Mouse (Mus musculus) cortical plate, adult 2 months (tissue): Measurements from ENCODE around the gene Tspan9.

Experiments used
- CTCF ChIP-seq: fragments of 200-500 bp; IDR thresholded peaks from 2 replicates; pipeline ENCODE4 v1.5.1; 2011; ENCODE audit warnings: mild to moderate bottlenecking, control low read depth, low read length; ENCODE audit not compliant: insufficient read depth; ENCODE audit errors: extremely low read depth
- POLR2A ChIP-seq: fragments of 200-500 bp; IDR thresholded peaks from 2 replicates; pipeline ENCODE4 v1.6.1; 2011; ENCODE audit warnings: mild to moderate bottlenecking, low read length, control low read depth; ENCODE audit not compliant: insufficient read depth; ENCODE audit errors: extremely low read depth

DNA sequence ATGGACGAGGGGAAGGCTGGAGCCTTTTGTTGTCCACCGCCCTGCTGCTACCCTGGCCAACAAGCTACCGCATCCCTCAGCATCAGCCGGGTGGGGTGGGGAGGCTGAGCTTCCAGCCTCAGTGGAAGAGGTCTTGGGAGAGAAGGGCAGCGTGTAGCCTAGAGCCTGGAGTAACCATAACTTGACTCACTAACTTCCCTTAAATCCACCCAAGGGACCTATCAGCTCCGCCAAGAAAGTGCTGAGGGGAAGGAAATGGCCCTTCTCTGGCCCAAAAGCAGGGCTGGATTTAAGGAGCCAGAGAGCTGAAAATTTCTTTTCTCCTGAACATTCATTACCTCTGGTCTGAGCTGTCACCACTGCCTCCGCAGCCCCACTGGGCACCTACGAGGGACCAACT, 75.2 kb downstream of the Tspan9 start:
- TF ChIP-seq CTCF (no peak), POLR2A (no peak)
